Mouse (Mus musculus): ENCODE results near the gene Olfm2. TPM values are rescaled to one million over a fixed set of nuclear protein-coding genes. Genes with fewer than 3 reads are reported as not detected.

Olfm2 gene
- polyA plus RNA-seq, 1 experiment from 2014 or later: 251 TPM

DNA sequence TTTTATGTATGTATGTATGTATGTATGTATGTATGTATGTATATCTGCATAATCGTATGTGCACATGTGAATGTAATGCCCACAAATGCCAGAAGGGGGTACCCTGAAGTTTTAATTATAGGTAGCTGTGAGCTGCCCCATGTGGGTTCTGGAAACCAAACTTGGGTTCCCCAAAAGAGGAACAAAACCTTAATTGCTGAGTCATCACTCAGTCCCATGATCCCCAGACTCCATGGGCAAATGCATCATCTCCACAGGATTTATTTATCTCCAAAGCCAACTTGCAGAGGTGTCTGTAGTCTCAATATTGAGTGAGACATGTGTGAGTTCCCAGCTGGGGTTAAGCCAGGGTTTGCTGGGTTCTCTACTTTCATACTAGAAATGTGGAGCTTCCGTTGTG lies 8.9 kb downstream of the Olfm2 start:
- no peak overlapping the region for H3K4me2 ChIP-seq (ENCODE audit: low read length)
- H3K36me3 ChIP-seq (ENCODE audit: control insufficient read depth, insufficient read depth, low read length): no peaks in the 10 kb centered on the region
- H3K27me3 ChIP-seq (ENCODE audit: control insufficient read depth, insufficient read depth, low read depth, low read length): no peaks in the 10 kb centered on the region
- WGBS: 97% methylated on average over 2 of the region's 2 CpGs
- H3K9ac ChIP-seq (ENCODE audit: low read depth, low read length): no peak overlapping the region
- ATAC-seq: no peak
- H3K27ac ChIP-seq (ENCODE audit: low read length): no peak overlapping the region
- H3K9me3 ChIP-seq (replicated peaks; ENCODE audit: control insufficient read depth, low read length, poor library complexity, severe bottlenecking): no peaks in the 10 kb centered on the region
- no peaks in the 10 kb centered on the region for H3K4me1 ChIP-seq (ENCODE audit: control insufficient read depth, insufficient read depth, low read length)
- no peak overlapping the region for H3K4me3 ChIP-seq (ENCODE audit: low read depth, low read length)

DNA sequence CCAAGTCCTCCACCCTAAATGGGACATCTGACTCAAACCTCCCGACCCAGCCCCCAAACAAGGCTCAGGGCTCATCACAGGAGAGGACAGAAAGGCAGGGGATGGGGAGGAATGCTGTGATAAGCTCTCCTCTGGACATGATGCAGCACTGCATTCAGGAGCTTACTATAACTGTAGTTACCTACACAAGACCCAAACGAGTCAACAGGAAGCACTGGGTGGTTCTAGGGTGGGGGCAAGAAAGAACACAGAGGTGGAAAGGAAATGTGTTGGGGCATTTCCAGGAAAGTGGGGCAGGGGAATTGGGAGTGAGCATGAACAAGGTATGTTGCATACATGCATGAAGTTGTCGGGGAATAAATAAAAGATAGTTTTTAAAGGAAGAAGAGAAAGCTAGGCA lies 11.5 kb downstream of the Olfm2 start:
- no peak overlapping the region for H3K27ac ChIP-seq (ENCODE audit: low read length)
- H3K9ac ChIP-seq (ENCODE audit: low read depth, low read length): no peak overlapping the region
- 81% methylated on average over 3 of the region's 3 CpGs for WGBS
- no peak overlapping the region for H3K4me3 ChIP-seq (ENCODE audit: low read depth, low read length)
- ATAC-seq: no peak
- H3K27me3 ChIP-seq (ENCODE audit: control insufficient read depth, insufficient read depth, low read depth, low read length): no peaks in the 10 kb centered on the region
- H3K4me1 ChIP-seq (ENCODE audit: control insufficient read depth, insufficient read depth, low read length): no peaks in the 10 kb centered on the region
- H3K36me3 ChIP-seq (ENCODE audit: control insufficient read depth, insufficient read depth, low read length): no peaks in the 10 kb centered on the region
- no peak overlapping the region for H3K4me2 ChIP-seq (ENCODE audit: low read length)
- no peaks in the 10 kb centered on the region for H3K9me3 ChIP-seq (replicated peaks; ENCODE audit: control insufficient read depth, low read length, poor library complexity, severe bottlenecking)

DNA sequence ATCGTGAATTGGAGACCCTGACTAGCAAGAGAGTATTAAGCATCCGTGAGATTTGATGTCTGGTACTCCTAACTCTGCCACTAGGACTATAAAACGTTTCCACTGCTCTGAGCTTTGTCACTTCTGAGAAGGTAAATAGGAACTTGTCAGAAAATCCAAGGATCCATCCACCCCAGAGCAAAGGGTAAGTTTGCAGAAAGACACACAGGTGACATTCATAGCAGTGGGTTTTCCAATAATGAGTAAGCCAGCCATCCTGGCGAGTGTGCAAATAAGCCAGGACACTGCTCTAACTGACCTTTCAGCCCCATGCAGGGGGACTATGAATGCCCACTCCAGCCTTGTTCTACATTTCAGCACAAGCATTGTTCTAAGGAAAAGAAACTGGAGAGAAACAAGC lies 14.4 kb downstream of the Olfm2 start:
- no peak overlapping the region for H3K9ac ChIP-seq (ENCODE audit: low read depth, low read length)
- H3K36me3 ChIP-seq (ENCODE audit: control insufficient read depth, insufficient read depth, low read length): no peaks in the 10 kb centered on the region
- no peak for ATAC-seq
- no peaks in the 10 kb centered on the region for H3K9me3 ChIP-seq (replicated peaks; ENCODE audit: control insufficient read depth, low read length, poor library complexity, severe bottlenecking)
- no peak overlapping the region for H3K4me2 ChIP-seq (ENCODE audit: low read length)
- H3K27me3 ChIP-seq (ENCODE audit: control insufficient read depth, insufficient read depth, low read depth, low read length): no peaks in the 10 kb centered on the region
- WGBS: 52% methylated on average over 4 of the region's 4 CpGs
- H3K27ac ChIP-seq (ENCODE audit: low read length): no peak overlapping the region
- H3K4me3 ChIP-seq (ENCODE audit: low read depth, low read length): no peak overlapping the region
- peaks cover 8% of the 10 kb centered on the region for H3K4me1 ChIP-seq (ENCODE audit: control insufficient read depth, insufficient read depth, low read length)

GRCm38 (mm10) chr9:20729451-20729850 lies 16.7 kb downstream of the Olfm2 start:
- ATAC-seq: no peak
- Histone ChIP-seq H3K36me3 (ENCODE audit: control insufficient read depth, insufficient read depth, low read length) (no peaks in the 10 kb centered on the region), H3K4me1 (ENCODE audit: control insufficient read depth, insufficient read depth, low read length) (peaks cover 23% of the 10 kb centered on the region), H3K9me3 (replicated peaks; ENCODE audit: control insufficient read depth, low read length, poor library complexity, severe bottlenecking) (no peaks in the 10 kb centered on the region), H3K27ac (ENCODE audit: low read length) (no peak overlapping the region), H3K4me2 (ENCODE audit: low read length) (no peak overlapping the region), H3K9ac (ENCODE audit: low read depth, low read length) (no peak overlapping the region), H3K4me3 (ENCODE audit: low read depth, low read length) (no peak overlapping the region), H3K27me3 (ENCODE audit: control insufficient read depth, insufficient read depth, low read depth, low read length) (no peaks in the 10 kb centered on the region)
- WGBS: 48% methylated on average over 6 of the region's 6 CpGs

- H3K9me3 ChIP-seq (replicated peaks; ENCODE audit: control insufficient read depth, low read length, poor library complexity, severe bottlenecking): no peaks in the 10 kb centered on the region
- WGBS: under 1% methylated on average over 42 of the region's 46 CpGs
- no peaks in the 10 kb centered on the region for H3K27me3 ChIP-seq (ENCODE audit: control insufficient read depth, insufficient read depth, low read depth, low read length)
- H3K4me1 ChIP-seq (ENCODE audit: control insufficient read depth, insufficient read depth, low read length): peaks cover 23% of the 10 kb centered on the region
- H3K4me2 ChIP-seq (ENCODE audit: low read length): peak overlapping the region; percentile 99
- peak; percentile 47 for ATAC-seq
- H3K4me3 ChIP-seq (ENCODE audit: low read depth, low read length): peak overlapping the region; percentile 68
- H3K27ac ChIP-seq (ENCODE audit: low read length): no peak overlapping the region
- peak overlapping the region; percentile 78 for H3K9ac ChIP-seq (ENCODE audit: low read depth, low read length)
- no peaks in the 10 kb centered on the region for H3K36me3 ChIP-seq (ENCODE audit: control insufficient read depth, insufficient read depth, low read length)
These were observed 18.5 kb downstream of the Olfm2 start for GRCm38 (mm10) chr9:20727601-20728113.

- H3K4me1 ChIP-seq (ENCODE audit: control insufficient read depth, insufficient read depth, low read length): peaks cover 23% of the 10 kb centered on the region
- H3K27me3 ChIP-seq (ENCODE audit: control insufficient read depth, insufficient read depth, low read depth, low read length): no peaks in the 10 kb centered on the region
- H3K27ac ChIP-seq (ENCODE audit: low read length): no peak overlapping the region
- peak overlapping the region; percentile 99 for H3K4me2 ChIP-seq (ENCODE audit: low read length)
- WGBS: under 1% methylated on average over 43 of the region's 54 CpGs
- ATAC-seq: peak; percentile 53
- H3K9me3 ChIP-seq (replicated peaks; ENCODE audit: control insufficient read depth, low read length, poor library complexity, severe bottlenecking): no peaks in the 10 kb centered on the region
- peak overlapping the region; percentile 68 for H3K4me3 ChIP-seq (ENCODE audit: low read depth, low read length)
- peak overlapping the region; percentile 78 for H3K9ac ChIP-seq (ENCODE audit: low read depth, low read length)
- no peaks in the 10 kb centered on the region for H3K36me3 ChIP-seq (ENCODE audit: control insufficient read depth, insufficient read depth, low read length)
These were observed 19.1 kb downstream of the Olfm2 start for GRCm38 (mm10) chr9:20726859-20727600.

DNA sequence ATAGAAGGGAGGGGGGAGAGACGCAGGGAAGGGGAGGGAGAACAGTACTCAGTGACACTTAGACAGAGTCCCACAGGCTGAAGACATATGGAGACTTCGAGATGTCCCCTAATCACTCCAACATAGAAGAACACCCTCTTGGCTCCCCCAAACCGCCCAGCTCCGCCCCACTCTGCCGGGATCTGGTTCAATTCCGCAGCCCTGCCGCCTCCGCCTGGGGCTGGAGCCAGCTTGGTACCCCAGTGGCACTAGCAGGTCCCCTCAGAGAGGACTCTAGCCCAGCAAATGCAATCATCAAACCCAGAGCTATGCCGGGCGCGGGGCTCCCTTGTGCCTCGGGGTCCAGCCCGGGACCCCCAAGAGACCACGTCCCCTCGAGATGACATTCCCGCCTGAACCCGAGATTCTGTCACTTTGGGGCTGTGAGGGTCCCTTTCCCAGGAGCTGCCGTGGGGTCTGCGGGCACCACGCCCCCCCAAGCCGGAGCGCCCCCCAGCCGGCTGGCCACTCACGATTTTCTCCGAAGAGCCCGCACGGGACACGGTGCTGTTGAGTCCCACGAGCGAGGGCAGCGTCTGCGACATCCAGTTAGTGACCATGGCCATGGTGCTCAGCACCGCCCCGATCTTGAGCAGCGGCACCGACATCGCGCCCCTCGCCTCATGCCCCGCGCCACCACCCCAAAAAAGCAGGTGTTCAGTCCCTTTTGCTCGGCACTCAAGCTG lies 19.9 kb downstream of the Olfm2 start:
- Histone ChIP-seq H3K27ac (ENCODE audit: low read length) (no peak overlapping the region), H3K9me3 (replicated peaks; ENCODE audit: control insufficient read depth, low read length, poor library complexity, severe bottlenecking) (no peaks in the 10 kb centered on the region), H3K9ac (ENCODE audit: low read depth, low read length) (peak overlapping the region; percentile 78), H3K4me3 (ENCODE audit: low read depth, low read length) (peak overlapping the region; percentile 68), H3K4me2 (ENCODE audit: low read length) (peak overlapping the region; percentile 99), H3K36me3 (ENCODE audit: control insufficient read depth, insufficient read depth, low read length) (no peaks in the 10 kb centered on the region), H3K27me3 (ENCODE audit: control insufficient read depth, insufficient read depth, low read depth, low read length) (no peaks in the 10 kb centered on the region), H3K4me1 (ENCODE audit: control insufficient read depth, insufficient read depth, low read length) (peaks cover 25% of the 10 kb centered on the region)
- WGBS: under 1% methylated on average over 42 of the region's 42 CpGs
- ATAC-seq: peak; percentile 39

DNA sequence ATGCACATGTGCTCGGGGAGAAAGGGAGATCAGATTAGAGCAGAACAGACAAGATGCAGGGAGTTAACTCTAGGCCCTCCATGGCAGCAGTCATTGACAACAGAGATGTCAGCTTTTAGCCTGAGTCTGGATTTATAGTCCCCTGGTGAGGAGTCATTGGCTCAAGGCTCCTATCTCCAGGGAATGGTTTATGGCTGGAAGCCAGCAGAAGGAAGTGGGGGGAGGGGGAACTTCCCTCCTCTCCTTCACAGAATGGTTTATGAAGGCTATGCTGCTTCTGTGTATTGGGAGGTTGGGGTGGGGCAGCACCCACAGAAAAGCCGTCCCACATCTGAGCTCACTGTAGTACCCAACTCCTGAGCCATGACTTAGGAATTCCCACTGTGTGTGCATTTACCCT lies 24.6 kb downstream of the Olfm2 start:
- peaks cover 17% of the 10 kb centered on the region for H3K4me1 ChIP-seq (ENCODE audit: control insufficient read depth, insufficient read depth, low read length)
- no peak overlapping the region for H3K9ac ChIP-seq (ENCODE audit: low read depth, low read length)
- no peak overlapping the region for H3K27ac ChIP-seq (ENCODE audit: low read length)
- H3K9me3 ChIP-seq (replicated peaks; ENCODE audit: control insufficient read depth, low read length, poor library complexity, severe bottlenecking): no peaks in the 10 kb centered on the region
- no peak for ATAC-seq
- peaks cover 4% of the 10 kb centered on the region; the same call in 1 of the 2 replicates for H3K36me3 ChIP-seq (ENCODE audit: control insufficient read depth, insufficient read depth, low read length)
- no peaks in the 10 kb centered on the region for H3K27me3 ChIP-seq (ENCODE audit: control insufficient read depth, insufficient read depth, low read depth, low read length)
- no peak overlapping the region for H3K4me3 ChIP-seq (ENCODE audit: low read depth, low read length)
- no peak overlapping the region for H3K4me2 ChIP-seq (ENCODE audit: low read length)
- 51% methylated on average over 2 of the region's 2 CpGs for WGBS

GRCm38 (mm10) chr9:20715332-20715731 lies 30.8 kb downstream of the Olfm2 start:
- H3K4me2 ChIP-seq (ENCODE audit: low read length): no peak overlapping the region
- ATAC-seq: no peak
- H3K4me3 ChIP-seq (ENCODE audit: low read depth, low read length): no peak overlapping the region

More at GRCm38 (mm10) chr9:20715332-20715731, 30.8 kb downstream of the Olfm2 start:
- Histone ChIP-seq H3K9ac (ENCODE audit: low read depth, low read length) (no peak overlapping the region), H3K4me1 (ENCODE audit: control insufficient read depth, insufficient read depth, low read length) (peaks cover 10% of the 10 kb centered on the region), H3K9me3 (replicated peaks; ENCODE audit: control insufficient read depth, low read length, poor library complexity, severe bottlenecking) (no peaks in the 10 kb centered on the region), H3K36me3 (ENCODE audit: control insufficient read depth, insufficient read depth, low read length) (no peaks in the 10 kb centered on the region; the same call in 1 of the 2 replicates), H3K27me3 (ENCODE audit: control insufficient read depth, insufficient read depth, low read depth, low read length) (no peaks in the 10 kb centered on the region), H3K27ac (ENCODE audit: low read length) (no peak overlapping the region)
- WGBS: 78% methylated on average over 7 of the region's 7 CpGs
